Mouse (Mus musculus) heart, embryonic 15.5 days (tissue): Measurements from ENCODE around the gene Cyp4f39. TPM values are rescaled to one million over a fixed set of nuclear protein-coding genes. Genes with fewer than 3 reads are reported as not detected.
"Not testable (repeated sequence)": the region's sequence is repeated elsewhere in the genome, so short reads cannot be mapped to it uniquely, and the experiment has no call there.

ENCODE experiments used
- ATAC-seq: fragments of 200-750 bp; cut with Nextera tagmentation; replicated peaks from 2 replicates; pipeline ENCODE4 v1.8.0; 2017; ENCODE audit warnings: low read depth, moderate TSS enrichment; ENCODE audit not compliant: insufficient number of reproducible peaks, insufficient read depth, low FRiP score
- H3K27ac ChIP-seq: fragments of 300-500 bp; sonication (generic); 2 replicates; pipeline ENCODE4 v1.5.1; 2015; ENCODE audit warnings: mild to moderate bottlenecking, inconsistent platforms
- H3K27me3 ChIP-seq: fragments of 300-500 bp; sonication (generic); 2 replicates; pipeline ENCODE4 v1.6.1; 2015; ENCODE audit warnings: inconsistent platforms
- H3K36me3 ChIP-seq: fragments of 300-500 bp; sonication (generic); 2 replicates; pipeline ENCODE4 v1.6.1; 2015; ENCODE audit warnings: mild to moderate bottlenecking, inconsistent platforms
- H3K4me1 ChIP-seq: fragments of 300-500 bp; sonication (generic); replicated peaks from 2 replicates; pipeline ENCODE4 v1.6.1; 2015; ENCODE audit warnings: inconsistent platforms
- H3K4me2 ChIP-seq: fragments of 300-500 bp; sonication (generic); 2 replicates; pipeline ENCODE4 v1.6.1; 2015; ENCODE audit warnings: inconsistent platforms, mild to moderate bottlenecking, moderate library complexity
- H3K4me3 ChIP-seq: fragments of 300-500 bp; sonication (generic); 2 replicates; pipeline ENCODE4 v1.5.1; 2015; ENCODE audit warnings: mild to moderate bottlenecking, inconsistent platforms
- H3K9ac ChIP-seq: fragments of 300-500 bp; sonication (generic); 2 replicates; pipeline ENCODE4 v1.6.1; 2015; ENCODE audit warnings: mild to moderate bottlenecking, inconsistent platforms
- H3K9me3 ChIP-seq: fragments of 300-500 bp; sonication (generic); replicated peaks from 2 replicates; pipeline ENCODE4 v1.6.1; 2016; ENCODE audit warnings: inconsistent platforms
- WGBS: fragments of 180-500 bp; shearing (Covaris S2); methylation state at CpG from one replicate; pipeline ENCODE4 v1.1.7; 2015; ENCODE audit warnings: mixed read lengths; 5-methylcytosine and 5-hydroxymethylcytosine counted together
- polyA plus RNA-seq: library from polyadenylated mRNA; unstranded; fragments of >200 nt; fragmentation: Nextera tagmentation; extraction: Ambion mirVana; gene quantifications from 2 replicates; pipeline ENCODE4 v1.2.1, GENCODE M21; 2015

The Cyp4f39 gene
- polyA plus RNA-seq, 1 experiment from 2014 or later, result 0.58 TPM

GRCm38 (mm10) chr17:32505851-32506728, 53.6 kb downstream of the Cyp4f39 start, which contains the start of gene Cyp4f17:
Gene Cyp4f17, plus strand, starts transcription at chr17:32506050.
- Histone ChIP-seq H3K27ac (peak within 1 kb of the TSS; percentile 92), H3K9me3 (no peaks in the 10 kb centered on the region), H3K4me2 (peak within 1 kb of the TSS; percentile 89), H3K36me3 (peaks cover 9% of the 10 kb centered on the region; the same call in 1 of the 2 replicates), H3K27me3 (no peaks in the 10 kb centered on the region), H3K9ac (peak within 1 kb of the TSS; percentile 63), H3K4me3 (peak within 1 kb of the TSS; percentile 59), H3K4me1 (peaks cover 24% of the 10 kb centered on the region)
- WGBS, result 2% methylated on average over 30 of the region's 30 CpGs
- peak; percentile 82 for ATAC-seq

- 38% methylated on average over 9 of the region's 9 CpGs for WGBS
- H3K4me3 ChIP-seq, result peak overlapping the region; percentile 59
- peak overlapping the region; percentile 89 for H3K4me2 ChIP-seq
- no peaks in the 10 kb centered on the region for H3K9me3 ChIP-seq
- H3K27ac ChIP-seq, result peak overlapping the region; percentile 92
- H3K27me3 ChIP-seq, result no peaks in the 10 kb centered on the region
- H3K36me3 ChIP-seq, result peaks cover 9% of the 10 kb centered on the region; the same call in 1 of the 2 replicates
- ATAC-seq, result no peak
- peak overlapping the region; percentile 48 for H3K9ac ChIP-seq
- H3K4me1 ChIP-seq, result peaks cover 24% of the 10 kb centered on the region
Observed at GRCm38 (mm10) chr17:32506729-32507245, 54.3 kb downstream of the Cyp4f39 start.

- H3K9ac ChIP-seq, result no peak overlapping the region
- H3K27ac ChIP-seq, result no peak overlapping the region
- H3K9me3 ChIP-seq, result no peaks in the 10 kb centered on the region
- H3K4me3 ChIP-seq, result no peak overlapping the region
- no peaks in the 10 kb centered on the region for H3K27me3 ChIP-seq
- WGBS, result 68% methylated on average over 5 of the region's 5 CpGs
- H3K36me3 ChIP-seq, result 0 out of 2 replicates have a peak, but pooled peaks cover 3% of the 10 kb centered on the region
- ATAC-seq, result no peak
- H3K4me1 ChIP-seq, result no peaks in the 10 kb centered on the region
- no peak overlapping the region for H3K4me2 ChIP-seq
Observed at GRCm38 (mm10) chr17:32516126-32516525, 63.6 kb downstream of the Cyp4f39 start.

- Histone ChIP-seq H3K27ac (no peak overlapping the region), H3K4me3 (no peak overlapping the region), H3K9ac (no peak overlapping the region), H3K4me2 (no peak overlapping the region), H3K4me1 (no peaks in the 10 kb centered on the region), H3K36me3 (peaks cover 7% of the 10 kb centered on the region; the same call in 1 of the 2 replicates), H3K9me3 (no peaks in the 10 kb centered on the region), H3K27me3 (no peaks in the 10 kb centered on the region)
- 82% methylated on average over 5 of the region's 5 CpGs for WGBS
- no peak for ATAC-seq
Observed at GRCm38 (mm10) chr17:32521981-32522380, 69.5 kb downstream of the Cyp4f39 start.

GRCm38 (mm10) chr17:32522386-32522785, 69.9 kb downstream of the Cyp4f39 start:
- H3K27me3 ChIP-seq, result no peaks in the 10 kb centered on the region
- no peak for ATAC-seq
- H3K4me2 ChIP-seq, result no peak overlapping the region
- 84% methylated on average over 4 of the region's 4 CpGs for WGBS
- no peaks in the 10 kb centered on the region for H3K4me1 ChIP-seq
- no peak overlapping the region for H3K9ac ChIP-seq
- no peak overlapping the region for H3K27ac ChIP-seq
- H3K9me3 ChIP-seq, result no peaks in the 10 kb centered on the region
- no peak overlapping the region for H3K4me3 ChIP-seq
- H3K36me3 ChIP-seq, result peaks cover 7% of the 10 kb centered on the region; the same call in 1 of the 2 replicates

GRCm38 (mm10) chr17:32522816-32523215, 70.3 kb downstream of the Cyp4f39 start:
- no peaks in the 10 kb centered on the region for H3K9me3 ChIP-seq
- no peak overlapping the region for H3K9ac ChIP-seq
- no peak overlapping the region for H3K27ac ChIP-seq
- no peak overlapping the region for H3K4me3 ChIP-seq
- 82% methylated on average over 5 of the region's 5 CpGs for WGBS
- H3K4me2 ChIP-seq, result no peak overlapping the region
- H3K36me3 ChIP-seq, result peaks cover 7% of the 10 kb centered on the region; the same call in 1 of the 2 replicates
- ATAC-seq, result no peak
- H3K27me3 ChIP-seq, result no peaks in the 10 kb centered on the region
- H3K4me1 ChIP-seq, result no peaks in the 10 kb centered on the region

- H3K4me1 ChIP-seq, result peaks cover 7% of the 10 kb centered on the region; the same call in 1 of the 2 replicates
- no peaks in the 10 kb centered on the region for H3K9me3 ChIP-seq
- no peak for ATAC-seq
Observed at GRCm38 (mm10) chr17:32523895-32524294, 71.4 kb downstream of the Cyp4f39 start.

GRCm38 (mm10) chr17:32526341-32526740, 73.8 kb downstream of the Cyp4f39 start:
- not testable (repeated sequence) for H3K36me3 ChIP-seq, H3K4me1 ChIP-seq, H3K4me2 ChIP-seq, H3K9me3 ChIP-seq, H3K9ac ChIP-seq, ATAC-seq, H3K27ac ChIP-seq, H3K4me3 ChIP-seq, H3K27me3 ChIP-seq
- WGBS, result 85% methylated on average over 1 of the region's 1 CpGs

More at GRCm38 (mm10) chr17:32523895-32524294, 71.4 kb downstream of the Cyp4f39 start:
- no peaks in the 10 kb centered on the region for H3K27me3 ChIP-seq
- H3K36me3 ChIP-seq, result peaks cover 7% of the 10 kb centered on the region; the same call in 1 of the 2 replicates
- no peak overlapping the region for H3K27ac ChIP-seq
- no peak overlapping the region for H3K4me2 ChIP-seq
- no peak overlapping the region for H3K4me3 ChIP-seq
- H3K9ac ChIP-seq, result no peak overlapping the region
- WGBS, result 83% methylated on average over 11 of the region's 11 CpGs

GRCm38 (mm10) chr17:32527748-32528147, 75.2 kb downstream of the Cyp4f39 start:
- Histone ChIP-seq H3K4me3 (no peak overlapping the region), H3K36me3 (no peaks in the 10 kb centered on the region), H3K9me3 (no peaks in the 10 kb centered on the region), H3K4me2 (no peak overlapping the region), H3K27me3 (no peaks in the 10 kb centered on the region), H3K9ac (no peak overlapping the region), H3K4me1 (peaks cover 7% of the 10 kb centered on the region; the same call in 1 of the 2 replicates), H3K27ac (no peak overlapping the region)
- no peak for ATAC-seq
- WGBS, result 83% methylated on average over 11 of the region's 11 CpGs

GRCm38 (mm10) chr17:32528408-32529337, 76.2 kb downstream of the Cyp4f39 start:
- Histone ChIP-seq H3K36me3 (no peaks in the 10 kb centered on the region), H3K4me1 (peaks cover 7% of the 10 kb centered on the region; the same call in 1 of the 2 replicates), H3K9me3 (no peaks in the 10 kb centered on the region), H3K27ac (0 out of 2 replicates have a peak overlapping the region, but pooled peaks have one; percentile 4), H3K4me2 (peak overlapping the region; percentile 70), H3K27me3 (no peaks in the 10 kb centered on the region), H3K9ac (peak overlapping the region; percentile 46), H3K4me3 (peak overlapping the region; percentile 50)
- WGBS, result 17% methylated on average over 26 of the region's 26 CpGs
- ATAC-seq, result peak; percentile 87
